Mouse (Mus musculus) heart, embryonic 12.5 days (tissue): ENCODE measurements around the gene Slc17a5. TPM values are rescaled to one million over a fixed set of nuclear protein-coding genes. Genes with fewer than 3 reads are reported as not detected.

Experiments
- ATAC-seq: fragments of 200-750 bp; cut with Nextera tagmentation; 2 replicates; pipeline ENCODE4 v1.8.0; 2017; ENCODE audit warnings: moderate TSS enrichment, moderate library complexity; ENCODE audit not compliant: insufficient number of reproducible peaks, low FRiP score
- H3K27ac ChIP-seq: fragments of 300-500 bp; sonication (generic); 2 replicates; pipeline ENCODE4 v1.5.1; 2016; ENCODE audit warnings: mild to moderate bottlenecking, moderate library complexity; ENCODE audit not compliant: poor library complexity, severe bottlenecking
- H3K27me3 ChIP-seq: fragments of 300-500 bp; sonication (generic); replicated peaks from 2 replicates; pipeline ENCODE4 v1.6.1; 2016; ENCODE audit warnings: mild to moderate bottlenecking, moderate library complexity
- H3K36me3 ChIP-seq: fragments of 300-500 bp; sonication (generic); 2 replicates; pipeline ENCODE4 v1.6.1; 2016; ENCODE audit warnings: mild to moderate bottlenecking, moderate library complexity
- H3K4me1 ChIP-seq: fragments of 300-500 bp; sonication (generic); replicated peaks from 2 replicates; pipeline ENCODE4 v1.6.1; 2016; ENCODE audit warnings: mild to moderate bottlenecking
- H3K4me2 ChIP-seq: fragments of 300-500 bp; sonication (generic); 2 replicates; pipeline ENCODE4 v1.6.1; 2016; ENCODE audit warnings: mild to moderate bottlenecking, moderate library complexity
- H3K4me3 ChIP-seq: fragments of 300-500 bp; sonication (generic); 2 replicates; pipeline ENCODE4 v1.5.1; 2016; ENCODE audit warnings: mild to moderate bottlenecking
- H3K9ac ChIP-seq: fragments of 300-500 bp; sonication (generic); 2 replicates; pipeline ENCODE4 v1.6.1; 2016; ENCODE audit warnings: mild to moderate bottlenecking, moderate library complexity
- H3K9me3 ChIP-seq: fragments of 300-500 bp; sonication (generic); replicated peaks from 2 replicates; pipeline ENCODE4 v1.6.1; 2016; ENCODE audit warnings: mild to moderate bottlenecking, moderate library complexity
- WGBS: fragments of 180-500 bp; shearing (Covaris S2); methylation state at CpG from one replicate; pipeline ENCODE4 v1.1.7; 2016; 5-methylcytosine and 5-hydroxymethylcytosine counted together
- polyA plus RNA-seq: library from polyadenylated mRNA; unstranded; fragments of >200 nt; fragmentation: Nextera tagmentation; extraction: Ambion mirVana; gene quantifications from 2 replicates; pipeline ENCODE4 v1.2.1, GENCODE M21; 2016

The Slc17a5 gene
- polyA plus RNA-seq, 1 experiment from 2014 or later = 8.5 TPM

DNA sequence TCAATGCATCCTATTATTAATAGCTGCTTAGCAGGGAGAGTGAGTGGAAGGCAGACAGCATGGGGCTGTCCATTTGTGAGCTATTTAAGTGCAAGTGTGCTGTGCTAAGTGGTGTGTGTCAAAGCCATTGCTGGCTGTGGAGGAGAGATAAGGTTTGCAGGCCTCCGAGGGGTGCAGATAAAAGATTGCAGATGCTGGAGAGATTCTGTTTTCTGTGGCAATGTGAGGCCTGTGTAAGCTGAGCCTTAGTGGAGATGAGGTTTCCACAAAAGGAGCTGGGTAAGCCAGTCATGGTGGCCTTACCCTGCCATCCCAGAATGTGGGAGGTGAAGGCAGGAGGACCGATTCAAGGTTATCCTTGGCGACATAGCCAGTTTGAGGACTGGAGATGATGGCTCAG lies 71.7 kb downstream of the Slc17a5 start:
- no peaks in the 10 kb centered on the region for H3K27me3 ChIP-seq
- WGBS = 14% methylated on average over 3 of the region's 3 CpGs
- H3K9me3 ChIP-seq = peaks cover 4% of the 10 kb centered on the region; the same call in 1 of the 2 replicates
- H3K4me1 ChIP-seq = peaks cover 38% of the 10 kb centered on the region
- no peak overlapping the region for H3K4me2 ChIP-seq
- peak overlapping the region; percentile 53 for H3K27ac ChIP-seq
- H3K9ac ChIP-seq = no peak overlapping the region
- peak; percentile 56 for ATAC-seq
- no peak overlapping the region for H3K4me3 ChIP-seq
- H3K36me3 ChIP-seq = no peaks in the 10 kb centered on the region

DNA sequence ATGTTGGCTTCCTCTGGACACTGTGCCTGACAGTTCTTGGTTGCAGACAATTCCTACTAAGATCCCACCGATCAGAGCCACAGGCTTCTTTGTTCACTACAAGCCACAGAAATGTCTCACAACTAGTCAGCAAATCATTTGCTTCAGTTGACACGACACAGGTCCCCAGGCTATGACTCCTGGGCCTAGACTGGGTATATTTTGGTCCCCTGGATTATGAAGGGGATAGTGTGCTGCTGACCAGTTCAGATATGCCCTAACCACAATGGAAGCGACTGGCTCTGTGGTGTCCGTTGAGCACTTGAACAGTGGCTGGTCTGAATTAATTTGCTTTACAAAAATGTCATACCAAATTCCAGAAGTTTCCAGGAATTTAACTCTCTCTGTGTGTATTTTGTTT lies 73.2 kb downstream of the Slc17a5 start:
- Histone ChIP-seq H3K27ac (no peak overlapping the region), H3K27me3 (no peaks in the 10 kb centered on the region), H3K36me3 (no peaks in the 10 kb centered on the region), H3K4me3 (no peak overlapping the region), H3K9me3 (peaks cover 4% of the 10 kb centered on the region; the same call in 1 of the 2 replicates), H3K4me1 (peaks cover 31% of the 10 kb centered on the region), H3K9ac (no peak overlapping the region), H3K4me2 (no peak overlapping the region)
- ATAC-seq = no peak
- WGBS = 58% methylated on average over 4 of the region's 4 CpGs

DNA sequence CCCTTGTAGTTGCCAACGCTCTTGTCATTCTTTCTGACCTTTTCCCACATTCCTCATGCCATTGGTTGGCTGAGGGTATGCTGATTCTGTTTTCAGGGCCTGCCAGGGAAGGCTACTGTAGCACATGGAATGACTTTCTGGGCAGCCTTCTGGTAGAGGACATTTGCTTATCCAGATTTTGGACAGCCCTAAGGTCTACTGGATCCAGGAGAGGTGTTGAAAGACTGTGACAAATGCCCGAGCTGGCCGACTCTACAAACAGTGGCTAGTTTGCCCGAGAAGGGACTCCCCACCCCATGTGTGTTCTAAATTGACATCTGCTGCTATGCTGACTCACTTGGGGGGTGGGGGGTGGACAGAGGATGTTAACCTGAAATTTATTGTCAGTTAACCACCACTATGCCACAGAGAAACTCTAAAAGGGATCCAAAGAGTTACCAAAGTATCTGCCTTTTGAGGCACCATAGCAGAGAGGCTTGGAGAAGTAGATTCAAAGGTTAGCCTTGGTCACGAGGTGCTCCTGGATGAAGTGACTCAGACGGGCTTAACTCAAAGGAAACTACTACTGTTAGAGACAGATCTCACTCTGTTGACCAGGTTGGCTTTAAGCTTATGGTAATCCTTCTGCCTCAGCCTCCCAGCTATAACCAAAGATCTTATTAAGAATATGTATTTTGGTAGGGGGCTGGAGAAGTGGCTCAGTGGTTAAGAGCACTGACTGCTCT lies 73.9 kb downstream of the Slc17a5 start:
- Histone ChIP-seq H3K4me3 (no peak overlapping the region), H3K27ac (peak overlapping the region; percentile 87), H3K36me3 (no peaks in the 10 kb centered on the region), H3K4me1 (peaks cover 30% of the 10 kb centered on the region), H3K4me2 (0 out of 2 replicates have a peak overlapping the region, but pooled peaks have one; percentile 14), H3K9ac (no peak overlapping the region), H3K27me3 (no peaks in the 10 kb centered on the region), H3K9me3 (peaks cover 4% of the 10 kb centered on the region; the same call in 1 of the 2 replicates)
- ATAC-seq = no peak
- WGBS = 30% methylated on average over 6 of the region's 6 CpGs

DNA sequence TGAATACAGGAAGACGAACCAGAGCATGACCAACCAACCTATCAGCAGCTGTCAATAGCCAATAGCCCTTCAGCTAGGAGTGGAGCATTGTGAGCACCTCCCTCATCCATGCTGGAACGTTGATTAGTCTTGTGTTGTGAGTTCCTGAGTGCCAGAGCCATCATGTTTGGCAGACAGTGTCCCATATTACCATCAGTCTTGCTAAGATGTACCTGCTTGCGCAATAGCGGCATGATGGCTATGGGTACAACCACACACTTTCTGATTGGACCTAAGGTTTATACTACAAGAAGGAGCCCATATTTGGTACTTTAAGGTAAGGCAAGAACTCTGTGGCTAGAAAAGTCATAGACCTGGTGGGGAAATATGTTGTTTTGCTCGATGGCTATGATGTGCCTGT lies 76.1 kb downstream of the Slc17a5 start:
- 92% methylated on average over 5 of the region's 5 CpGs for WGBS
- Histone ChIP-seq H3K27ac (no peak overlapping the region), H3K9me3 (peaks cover 4% of the 10 kb centered on the region; the same call in 1 of the 2 replicates), H3K27me3 (no peaks in the 10 kb centered on the region), H3K9ac (no peak overlapping the region), H3K36me3 (no peaks in the 10 kb centered on the region), H3K4me1 (peaks cover 31% of the 10 kb centered on the region), H3K4me2 (no peak overlapping the region), H3K4me3 (no peak overlapping the region)
- ATAC-seq = no peak

- H3K4me3 ChIP-seq = no peak overlapping the region
- ATAC-seq = no peak
- peaks cover 4% of the 10 kb centered on the region; the same call in 1 of the 2 replicates for H3K9me3 ChIP-seq
- 77% methylated on average over 16 of the region's 16 CpGs for WGBS
- H3K9ac ChIP-seq = no peak overlapping the region
- no peak overlapping the region for H3K4me2 ChIP-seq
- no peaks in the 10 kb centered on the region for H3K36me3 ChIP-seq
- peaks cover 33% of the 10 kb centered on the region for H3K4me1 ChIP-seq
- H3K27ac ChIP-seq = no peak overlapping the region
- no peaks in the 10 kb centered on the region for H3K27me3 ChIP-seq
Measured at GRCm38 (mm10) chr9:78508106-78508786, 79.6 kb downstream of the Slc17a5 start.

- no peaks in the 10 kb centered on the region for H3K36me3 ChIP-seq
- WGBS = 32% methylated on average over 7 of the region's 7 CpGs
- H3K4me3 ChIP-seq = no peak overlapping the region
- no peaks in the 10 kb centered on the region for H3K27me3 ChIP-seq
- no peak overlapping the region for H3K9ac ChIP-seq
- H3K4me2 ChIP-seq = peak overlapping the region; percentile 51
- no peak for ATAC-seq
- peaks cover 2% of the 10 kb centered on the region; the same call in 1 of the 2 replicates for H3K9me3 ChIP-seq
- peaks cover 31% of the 10 kb centered on the region for H3K4me1 ChIP-seq
- H3K27ac ChIP-seq = peak overlapping the region; percentile 75
Measured at GRCm38 (mm10) chr9:78506722-78507077, 81.1 kb downstream of the Slc17a5 start.

DNA sequence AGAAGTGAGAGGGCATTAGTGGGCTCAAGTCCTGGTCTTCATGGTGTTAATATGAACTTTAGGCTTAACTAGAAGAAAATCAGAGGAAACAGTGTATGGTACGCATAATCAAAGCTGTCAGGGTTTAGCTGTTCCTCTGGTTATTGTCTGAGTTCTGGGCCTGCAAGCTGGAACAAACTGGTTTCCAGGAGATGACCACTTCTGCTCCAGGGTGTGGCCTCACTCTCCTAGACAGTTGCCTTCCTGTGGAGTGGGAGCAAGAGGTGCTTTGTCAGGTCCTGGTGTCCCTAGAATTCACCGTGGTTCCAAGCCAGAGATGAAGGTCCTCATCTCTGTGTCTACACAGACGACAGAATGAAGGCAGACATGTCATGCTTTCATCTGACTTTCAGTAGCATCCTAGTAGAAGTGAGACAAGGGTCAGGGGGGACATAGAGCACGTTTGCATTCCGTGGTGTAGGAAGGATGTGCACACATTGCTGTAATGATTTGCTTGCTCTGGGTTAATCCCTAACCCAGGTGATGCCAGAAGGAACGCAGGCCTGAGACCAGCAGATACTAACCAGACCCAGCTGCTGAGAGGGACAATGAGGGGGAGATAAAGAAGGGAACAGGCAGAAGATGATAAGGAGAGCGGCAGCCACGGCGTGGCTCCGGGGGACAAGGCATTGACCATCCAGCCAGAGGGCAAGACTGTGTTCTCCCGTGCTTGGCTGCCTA lies 81.7 kb downstream of the Slc17a5 start:
- no peak overlapping the region for H3K4me3 ChIP-seq
- H3K27ac ChIP-seq = peak overlapping the region; percentile 75
- no peaks in the 10 kb centered on the region for H3K36me3 ChIP-seq
- peak; percentile 79 for ATAC-seq
- peak overlapping the region; percentile 32; the same call in 1 of the 2 replicates for H3K9ac ChIP-seq
- no peaks in the 10 kb centered on the region for H3K9me3 ChIP-seq
- 7% methylated on average over 11 of the region's 11 CpGs for WGBS
- H3K4me1 ChIP-seq = peaks cover 31% of the 10 kb centered on the region
- no peaks in the 10 kb centered on the region for H3K27me3 ChIP-seq
- H3K4me2 ChIP-seq = peak overlapping the region; percentile 51

DNA sequence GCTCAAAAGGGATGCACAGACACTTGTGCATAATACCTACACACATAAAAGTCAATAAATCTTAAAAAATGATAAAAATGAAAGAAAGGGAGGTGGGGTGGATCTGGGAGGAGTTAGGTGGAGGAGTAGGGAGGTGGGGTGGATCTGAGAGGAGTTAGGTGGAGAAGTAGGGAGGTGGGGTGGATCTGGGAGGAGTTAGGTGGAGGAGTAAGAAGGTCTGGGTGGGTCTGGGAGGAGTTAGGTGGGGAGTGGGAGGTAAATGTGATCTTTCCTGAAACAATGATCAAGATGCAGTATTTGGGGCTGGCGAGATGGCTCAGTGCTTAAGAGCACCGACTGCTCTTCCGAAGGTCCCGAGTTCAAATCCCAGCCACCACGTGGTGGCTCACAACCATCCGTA lies 82.6 kb downstream of the Slc17a5 start:
- Histone ChIP-seq H3K36me3 (no peaks in the 10 kb centered on the region), H3K4me2 (no peak overlapping the region), H3K27me3 (no peaks in the 10 kb centered on the region), H3K4me1 (peaks cover 36% of the 10 kb centered on the region), H3K4me3 (no peak overlapping the region), H3K27ac (no peak overlapping the region), H3K9ac (no peak overlapping the region), H3K9me3 (no peaks in the 10 kb centered on the region)
- no peak for ATAC-seq
- WGBS = 91% methylated on average over 6 of the region's 6 CpGs

GRCm38 (mm10) chr9:78504679-78505078 lies 83.2 kb downstream of the Slc17a5 start:
- Histone ChIP-seq H3K36me3 (no peaks in the 10 kb centered on the region), H3K4me1 (peaks cover 41% of the 10 kb centered on the region), H3K4me2 (no peak overlapping the region), H3K27me3 (no peaks in the 10 kb centered on the region), H3K9ac (no peak overlapping the region), H3K27ac (no peak overlapping the region), H3K9me3 (no peaks in the 10 kb centered on the region), H3K4me3 (no peak overlapping the region)
- ATAC-seq = no peak
- WGBS = 19% methylated on average over 3 of the region's 3 CpGs

GRCm38 (mm10) chr9:78504133-78504532 lies 83.7 kb downstream of the Slc17a5 start:
- H3K4me3 ChIP-seq = no peak overlapping the region

More at GRCm38 (mm10) chr9:78504133-78504532, 83.7 kb downstream of the Slc17a5 start:
- Histone ChIP-seq H3K4me1 (peaks cover 43% of the 10 kb centered on the region), H3K4me2 (no peak overlapping the region), H3K27me3 (no peaks in the 10 kb centered on the region), H3K9ac (no peak overlapping the region), H3K27ac (no peak overlapping the region), H3K36me3 (no peaks in the 10 kb centered on the region), H3K9me3 (no peaks in the 10 kb centered on the region)
- no peak for ATAC-seq
- WGBS = 70% methylated on average over 4 of the region's 4 CpGs
